Mouse (Mus musculus): ENCODE results near the gene Prr12. TPM values are rescaled to one million over a fixed set of nuclear protein-coding genes. Genes with fewer than 3 reads are reported as not detected.

Gene Prr12
- polyA plus RNA-seq, 1 experiment from 2014 or later: 6.8 TPM

DNA sequence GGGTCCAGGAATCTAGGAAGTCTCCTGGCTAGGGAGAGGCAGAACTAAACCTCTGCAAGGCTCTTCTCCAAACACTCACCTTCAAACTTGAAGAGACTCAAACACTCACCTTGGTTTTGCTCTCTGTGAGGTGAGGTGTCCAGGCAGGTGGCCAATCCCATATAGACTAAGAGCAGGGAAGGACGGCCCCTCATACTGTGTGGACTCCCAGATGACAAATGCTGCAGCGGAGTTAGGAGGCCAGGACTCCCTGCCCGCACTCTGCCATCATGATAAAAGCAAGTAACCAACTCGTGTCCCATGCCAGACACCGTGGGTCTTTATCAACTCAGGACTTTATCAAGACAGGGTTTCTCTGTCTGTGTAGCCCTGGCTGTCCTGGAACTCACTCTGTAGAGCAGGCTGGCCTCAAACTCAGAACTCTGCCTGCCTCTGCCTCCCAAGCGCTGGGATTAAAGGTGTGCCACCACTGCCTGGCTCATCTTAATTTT lies 8.0 kb upstream of the Prr12 start:
- Histone ChIP-seq H3K27ac (replicated peaks) (no peak overlapping the region), H3K4me2 (no peak overlapping the region), H3K4me3 (peak overlapping the region; percentile 83; the same call in 1 of the 2 replicates), H3K9me3 (no peaks in the 10 kb centered on the region), H3K9ac (no peak overlapping the region), H3K27me3 (replicated peaks) (no peaks in the 10 kb centered on the region), H3K36me3 (no peaks in the 10 kb centered on the region; the same call in 1 of the 2 replicates), H3K4me1 (peaks cover 31% of the 10 kb centered on the region)
- 80% methylated on average over 6 of the region's 6 CpGs for WGBS
- ATAC-seq (ENCODE audit: extremely low read depth, insufficient number of reproducible peaks, low FRiP score, low TSS enrichment): no peak

- no peaks in the 10 kb centered on the region for H3K27me3 ChIP-seq (replicated peaks)
- 70% methylated on average over 10 of the region's 10 CpGs for WGBS
- no peaks in the 10 kb centered on the region; the same call in 1 of the 2 replicates for H3K36me3 ChIP-seq
- no peak overlapping the region for H3K4me2 ChIP-seq
- ATAC-seq (ENCODE audit: extremely low read depth, insufficient number of reproducible peaks, low FRiP score, low TSS enrichment): no peak
- H3K27ac ChIP-seq (replicated peaks): no peak overlapping the region
- H3K9me3 ChIP-seq: no peaks in the 10 kb centered on the region
- H3K9ac ChIP-seq: no peak overlapping the region
- H3K4me1 ChIP-seq: peaks cover 27% of the 10 kb centered on the region
- H3K4me3 ChIP-seq: no peak overlapping the region
These were observed 6.2 kb upstream of the Prr12 start for GRCm38 (mm10) chr7:45058607-45059571.

DNA sequence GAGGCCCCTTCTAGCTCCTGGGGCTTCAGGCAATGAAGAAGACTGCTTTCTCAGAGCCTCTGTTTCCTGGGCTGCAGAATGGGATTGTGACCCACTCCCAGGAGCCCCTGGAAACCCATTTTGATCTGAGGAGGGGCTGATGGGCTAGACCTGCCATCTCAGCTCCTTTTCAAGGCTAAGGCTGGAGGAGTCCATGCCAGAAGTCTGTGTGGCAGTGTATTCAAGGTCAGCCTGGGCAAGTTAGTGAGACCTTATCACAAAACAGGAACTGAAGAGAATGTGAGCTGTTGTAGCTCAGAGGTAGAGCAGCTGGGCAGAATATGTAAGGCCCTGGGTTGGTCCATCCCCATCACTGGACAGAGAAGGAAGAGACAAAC lies 4.3 kb upstream of the Prr12 start:
- Histone ChIP-seq H3K27me3 (replicated peaks) (no peaks in the 10 kb centered on the region), H3K9ac (peak overlapping the region; percentile 11; the same call in 1 of the 2 replicates), H3K36me3 (no peaks in the 10 kb centered on the region; the same call in 1 of the 2 replicates), H3K9me3 (no peaks in the 10 kb centered on the region), H3K4me1 (peaks cover 21% of the 10 kb centered on the region), H3K27ac (replicated peaks) (no peak overlapping the region), H3K4me2 (no peak overlapping the region), H3K4me3 (no peak overlapping the region)
- no peak for ATAC-seq (ENCODE audit: extremely low read depth, insufficient number of reproducible peaks, low FRiP score, low TSS enrichment)

GRCm38 (mm10) chr7:45056329-45056971 lies 3.8 kb upstream of the Prr12 start:
- WGBS: 54% methylated on average over 14 of the region's 14 CpGs
- H3K4me3 ChIP-seq: no peak overlapping the region
- H3K27ac ChIP-seq (replicated peaks): no peak overlapping the region
- H3K4me1 ChIP-seq: peaks cover 22% of the 10 kb centered on the region
- no peaks in the 10 kb centered on the region for H3K9me3 ChIP-seq
- peak overlapping the region; percentile 11; the same call in 1 of the 2 replicates for H3K9ac ChIP-seq
- H3K36me3 ChIP-seq: no peaks in the 10 kb centered on the region; the same call in 1 of the 2 replicates
- H3K4me2 ChIP-seq: no peak overlapping the region
- no peak for ATAC-seq (ENCODE audit: extremely low read depth, insufficient number of reproducible peaks, low FRiP score, low TSS enrichment)
- no peaks in the 10 kb centered on the region for H3K27me3 ChIP-seq (replicated peaks)

- ATAC-seq (ENCODE audit: extremely low read depth, insufficient number of reproducible peaks, low FRiP score, low TSS enrichment): peak; percentile 93
- H3K4me3 ChIP-seq: peak overlapping the region; percentile 80
- peak overlapping the region; percentile 98 for H3K9ac ChIP-seq
- H3K27ac ChIP-seq (replicated peaks): peak overlapping the region; percentile 99
- peak overlapping the region; percentile 98 for H3K4me2 ChIP-seq
- no peaks in the 10 kb centered on the region for H3K9me3 ChIP-seq
- H3K4me1 ChIP-seq: peaks cover 30% of the 10 kb centered on the region
- no peaks in the 10 kb centered on the region for H3K27me3 ChIP-seq (replicated peaks)
- under 1% methylated on average over 33 of the region's 33 CpGs for WGBS
- peaks cover 22% of the 10 kb centered on the region for H3K36me3 ChIP-seq
These were observed 1.3 kb upstream of the Prr12 start for GRCm38 (mm10) chr7:45053931-45054510.

- Histone ChIP-seq H3K36me3 (peaks cover 29% of the 10 kb centered on the region), H3K4me2 (peak overlapping the region; percentile 98), H3K9me3 (no peaks in the 10 kb centered on the region), H3K27ac (replicated peaks) (peak overlapping the region; percentile 99), H3K27me3 (replicated peaks) (no peaks in the 10 kb centered on the region), H3K4me1 (peaks cover 30% of the 10 kb centered on the region), H3K9ac (peak overlapping the region; percentile 98), H3K4me3 (peak overlapping the region; percentile 80)
- under 1% methylated on average over 29 of the region's 59 CpGs for WGBS
- peak; percentile 23; the same call in 1 of the 2 replicates for ATAC-seq (ENCODE audit: extremely low read depth, insufficient number of reproducible peaks, low FRiP score, low TSS enrichment)
These were observed 643 bp upstream of the Prr12 start for GRCm38 (mm10) chr7:45053117-45053930.

- Histone ChIP-seq H3K4me1 (peaks cover 30% of the 10 kb centered on the region), H3K9ac (peak overlapping the region; percentile 98), H3K36me3 (peaks cover 39% of the 10 kb centered on the region), H3K4me3 (peak overlapping the region; percentile 80), H3K27ac (replicated peaks) (peak overlapping the region; percentile 99), H3K9me3 (no peaks in the 10 kb centered on the region), H3K27me3 (replicated peaks) (no peaks in the 10 kb centered on the region), H3K4me2 (peak overlapping the region; percentile 98)
- ATAC-seq (ENCODE audit: extremely low read depth, insufficient number of reproducible peaks, low FRiP score, low TSS enrichment): no peak
- under 1% methylated on average over 38 of the region's 38 CpGs for WGBS
These were observed 360 bp downstream of the Prr12 start for GRCm38 (mm10) chr7:45052181-45052861.

DNA sequence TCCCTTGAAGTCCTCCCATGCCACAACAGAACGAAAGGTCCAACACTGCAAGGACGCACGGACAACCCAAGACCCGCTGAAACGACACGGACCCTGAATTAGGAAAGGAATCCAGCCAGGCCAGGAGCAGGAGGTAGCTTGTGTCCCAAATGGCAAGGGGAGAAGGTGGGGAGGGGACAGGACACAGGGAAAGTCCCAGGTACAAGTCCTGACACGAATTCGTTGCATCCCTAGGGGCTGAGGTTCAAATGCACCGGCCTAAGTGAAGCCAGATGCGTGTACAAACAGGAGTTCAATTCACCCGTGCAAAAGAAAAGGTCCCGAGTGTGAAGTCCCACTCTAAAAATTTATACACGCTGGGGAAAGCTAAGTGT lies 1.1 kb downstream of the Prr12 start:
- Histone ChIP-seq H3K9me3 (no peaks in the 10 kb centered on the region), H3K4me1 (peaks cover 30% of the 10 kb centered on the region), H3K4me2 (peak overlapping the region; percentile 98), H3K4me3 (peak overlapping the region; percentile 80), H3K27ac (replicated peaks) (peak overlapping the region; percentile 99), H3K9ac (peak overlapping the region; percentile 98), H3K27me3 (replicated peaks) (no peaks in the 10 kb centered on the region), H3K36me3 (peaks cover 47% of the 10 kb centered on the region)
- no peak for ATAC-seq (ENCODE audit: extremely low read depth, insufficient number of reproducible peaks, low FRiP score, low TSS enrichment)
- 2% methylated on average over 13 of the region's 13 CpGs for WGBS

DNA sequence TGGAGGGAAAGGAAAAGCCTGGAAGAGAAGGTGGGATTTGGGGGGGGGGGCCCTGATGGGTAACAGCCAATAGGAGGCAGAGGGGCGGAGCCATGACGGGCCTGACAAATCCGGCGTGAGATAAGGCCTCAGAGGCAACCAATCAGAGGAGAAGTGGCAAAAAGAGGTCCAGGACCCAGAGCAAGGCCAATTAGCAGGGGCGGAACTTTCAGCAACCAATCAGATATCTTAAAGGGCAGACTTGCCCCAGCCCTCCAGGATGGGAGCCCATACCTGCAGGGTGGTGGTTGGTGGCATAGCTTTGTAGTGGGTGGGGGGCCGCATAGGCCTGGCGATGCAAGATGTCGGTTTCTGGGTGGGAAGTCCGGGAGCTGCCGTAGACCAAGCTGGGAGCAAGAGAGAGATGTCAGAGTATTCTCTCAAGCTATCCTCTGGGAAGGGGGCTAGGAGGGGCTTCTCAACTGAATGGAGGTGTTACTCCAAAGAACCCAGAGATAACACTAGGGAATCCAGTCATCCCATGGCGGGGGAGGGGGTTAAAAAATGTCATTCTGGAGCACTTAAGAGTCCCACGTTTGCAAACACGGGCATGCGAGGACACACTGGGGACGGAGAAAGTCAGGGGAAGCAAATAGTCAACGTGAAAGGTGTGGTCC lies 1.6 kb downstream of the Prr12 start:
- peak overlapping the region; percentile 98 for H3K9ac ChIP-seq

More for the DNA sequence above, 1.6 kb downstream of the Prr12 start:
- Histone ChIP-seq H3K4me2 (peak overlapping the region; percentile 98), H3K4me3 (peak overlapping the region; percentile 80), H3K9me3 (no peaks in the 10 kb centered on the region), H3K4me1 (peaks cover 30% of the 10 kb centered on the region), H3K27ac (replicated peaks) (peak overlapping the region; percentile 99), H3K27me3 (replicated peaks) (no peaks in the 10 kb centered on the region), H3K36me3 (peaks cover 52% of the 10 kb centered on the region)
- peak; percentile 9; the same call in 1 of the 2 replicates for ATAC-seq (ENCODE audit: extremely low read depth, insufficient number of reproducible peaks, low FRiP score, low TSS enrichment)
- WGBS: 5% methylated on average over 16 of the region's 16 CpGs
